Mouse (Mus musculus) limb, embryonic 10.5 days (tissue): ENCODE results near the gene Ifnk. TPM values are rescaled to one million over a fixed set of nuclear protein-coding genes. Genes with fewer than 3 reads are reported as not detected.

Source experiments
- DNase-seq: peaks from one replicate; pipeline ENCODE4 v3.0.0-alpha.2; 2017; ENCODE audit warnings: low spot score
- H3K27ac ChIP-seq: fragments of 300-500 bp; sonication (generic); 2 replicates; pipeline ENCODE4 v1.5.1; 2016; ENCODE audit warnings: mild to moderate bottlenecking
- H3K27me3 ChIP-seq: fragments of 300-500 bp; sonication (generic); 2 replicates; pipeline ENCODE4 v1.6.1; 2016; ENCODE audit warnings: low read depth, mild to moderate bottlenecking; ENCODE audit not compliant: poor library complexity, severe bottlenecking
- H3K36me3 ChIP-seq: fragments of 300-500 bp; sonication (generic); 2 replicates; pipeline ENCODE4 v1.6.1; 2016; ENCODE audit warnings: mild to moderate bottlenecking, moderate library complexity
- H3K4me1 ChIP-seq: fragments of 300-500 bp; sonication (generic); 2 replicates; pipeline ENCODE4 v1.6.1; 2016
- H3K4me3 ChIP-seq: fragments of 300-500 bp; sonication (generic); 2 replicates; pipeline ENCODE4 v1.5.1; 2016; ENCODE audit warnings: mild to moderate bottlenecking, moderate library complexity
- H3K9me3 ChIP-seq: fragments of 300-500 bp; sonication (generic); replicated peaks from 2 replicates; pipeline ENCODE4 v1.6.1; 2016; ENCODE audit warnings: mild to moderate bottlenecking
- WGBS: fragments of 180-500 bp; shearing (Covaris S2); methylation state at CpG from one replicate; pipeline ENCODE4 v1.1.7; 2016; 5-methylcytosine and 5-hydroxymethylcytosine counted together
- polyA plus RNA-seq: library from polyadenylated mRNA; unstranded; fragments of >200 nt; fragmentation: Nextera tagmentation; extraction: Ambion mirVana; gene quantifications from 2 replicates; pipeline ENCODE4 v1.2.1, GENCODE M21; 2016

Gene Ifnk
- polyA plus RNA-seq, 1 experiment from 2014 or later: 0.49 TPM

DNA sequence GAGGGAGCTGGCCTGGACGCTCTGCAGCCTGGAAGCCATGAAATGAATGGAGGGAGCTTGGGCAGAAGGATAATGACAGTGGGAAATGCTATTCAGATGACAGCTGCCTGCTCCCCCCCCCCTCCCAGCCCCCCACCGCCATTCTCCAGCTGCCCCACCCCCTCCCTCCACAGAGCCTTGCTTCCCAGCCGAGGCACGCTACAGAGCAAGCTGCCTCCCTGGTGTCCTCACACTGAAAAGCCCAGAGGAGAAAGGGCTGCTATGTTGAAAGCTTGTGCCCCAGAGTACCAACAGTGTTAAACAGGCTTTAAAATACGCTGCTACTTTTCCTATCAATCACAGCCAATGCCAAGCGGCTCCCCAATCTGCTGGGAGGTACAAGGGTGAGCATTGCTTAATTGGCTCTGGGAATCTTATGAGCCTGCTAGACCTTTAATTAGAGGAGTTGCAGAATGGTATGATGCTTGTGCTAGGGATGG lies 26.5 kb upstream of the Ifnk start:
- Histone ChIP-seq H3K9me3 (no peaks in the 10 kb centered on the region), H3K4me3 (peak overlapping the region; percentile 10; the same call in 1 of the 2 replicates), H3K4me1 (peaks cover 38% of the 10 kb centered on the region), H3K27me3 (no peaks in the 10 kb centered on the region), H3K27ac (no peak overlapping the region), H3K36me3 (no peaks in the 10 kb centered on the region)
- no peak for DNase-seq
- WGBS: 3% methylated on average over 6 of the region's 6 CpGs

DNA sequence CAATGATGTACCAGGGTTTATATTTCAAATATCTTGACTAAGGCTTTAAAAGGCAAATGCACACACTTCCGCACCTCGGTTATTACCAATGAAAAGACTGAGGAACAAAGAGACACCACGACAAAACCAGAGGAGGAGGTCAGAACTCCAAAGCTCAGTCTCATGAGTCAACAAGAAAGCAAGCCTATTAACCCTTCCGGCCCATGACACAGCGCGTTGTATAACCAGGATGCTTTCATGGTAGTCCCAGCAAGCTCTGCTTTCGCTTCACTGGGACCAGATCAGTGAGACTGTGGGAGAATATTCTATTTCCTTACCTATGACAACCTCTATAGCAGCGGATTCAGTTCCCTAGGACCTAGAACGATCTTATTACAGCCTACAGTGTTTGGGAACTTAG lies 25.1 kb upstream of the Ifnk start:
- Histone ChIP-seq H3K9me3 (no peaks in the 10 kb centered on the region), H3K36me3 (no peaks in the 10 kb centered on the region), H3K4me1 (peaks cover 25% of the 10 kb centered on the region), H3K27me3 (no peaks in the 10 kb centered on the region), H3K4me3 (no peak overlapping the region), H3K27ac (no peak overlapping the region)
- no peak for DNase-seq
- 90% methylated on average over 9 of the region's 9 CpGs for WGBS

DNA sequence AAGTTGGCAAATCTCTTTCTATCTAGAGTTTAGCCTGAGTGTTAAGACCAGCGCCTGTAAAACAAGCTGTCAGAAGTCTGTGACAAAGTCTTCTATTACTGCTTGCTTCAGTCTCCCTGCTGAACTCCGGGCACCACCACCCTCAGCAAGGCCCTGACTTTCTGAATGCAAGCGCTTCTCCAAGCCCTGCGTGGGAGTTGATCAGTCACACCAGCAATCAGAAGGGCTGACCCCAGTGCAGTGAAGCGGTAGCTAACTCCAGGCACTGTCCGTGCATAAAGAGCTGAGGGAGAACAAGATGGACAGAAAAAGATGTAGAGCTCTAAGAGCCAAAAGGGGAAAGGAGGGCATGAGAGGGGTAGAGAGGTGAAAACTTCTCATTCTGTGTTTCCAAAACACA lies 24.1 kb upstream of the Ifnk start:
- WGBS: 73% methylated on average over 6 of the region's 6 CpGs
- H3K27ac ChIP-seq: no peak overlapping the region
- H3K4me3 ChIP-seq: no peak overlapping the region
- H3K4me1 ChIP-seq: peaks cover 15% of the 10 kb centered on the region
- DNase-seq: no peak
- no peaks in the 10 kb centered on the region for H3K27me3 ChIP-seq
- H3K36me3 ChIP-seq: no peaks in the 10 kb centered on the region
- no peaks in the 10 kb centered on the region for H3K9me3 ChIP-seq

DNA sequence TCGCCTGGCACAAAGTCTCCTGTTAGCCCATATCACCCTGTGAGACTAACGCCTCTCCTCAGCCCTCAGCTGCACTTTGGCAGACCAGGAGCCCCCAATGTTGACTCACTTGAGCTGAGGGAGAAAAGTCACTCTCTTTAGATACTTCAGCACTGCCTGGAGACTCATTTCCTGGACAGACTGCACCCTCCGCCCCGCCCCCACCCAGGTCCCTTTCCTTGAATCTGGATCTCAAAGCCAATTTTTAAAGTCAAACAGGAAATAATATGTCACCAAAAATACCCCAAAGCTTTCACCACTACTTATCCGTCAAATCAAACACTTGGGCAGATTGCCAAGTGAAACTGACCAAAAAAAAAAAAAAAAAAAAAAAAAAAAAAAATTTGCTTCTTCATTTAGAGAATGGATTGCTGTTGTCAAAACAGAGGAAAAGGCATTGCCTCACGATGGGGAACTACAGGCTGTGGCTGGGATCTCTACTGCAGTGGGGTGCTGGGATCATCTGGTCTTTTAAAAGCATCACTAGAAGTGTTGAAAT lies 21.4 kb upstream of the Ifnk start:
- H3K27ac ChIP-seq: no peak overlapping the region
- H3K4me1 ChIP-seq: peaks cover 2% of the 10 kb centered on the region
- H3K27me3 ChIP-seq: no peaks in the 10 kb centered on the region
- no peak for DNase-seq
- no peak overlapping the region for H3K4me3 ChIP-seq
- no peaks in the 10 kb centered on the region for H3K9me3 ChIP-seq
- 72% methylated on average over 6 of the region's 6 CpGs for WGBS
- H3K36me3 ChIP-seq: no peaks in the 10 kb centered on the region

DNA sequence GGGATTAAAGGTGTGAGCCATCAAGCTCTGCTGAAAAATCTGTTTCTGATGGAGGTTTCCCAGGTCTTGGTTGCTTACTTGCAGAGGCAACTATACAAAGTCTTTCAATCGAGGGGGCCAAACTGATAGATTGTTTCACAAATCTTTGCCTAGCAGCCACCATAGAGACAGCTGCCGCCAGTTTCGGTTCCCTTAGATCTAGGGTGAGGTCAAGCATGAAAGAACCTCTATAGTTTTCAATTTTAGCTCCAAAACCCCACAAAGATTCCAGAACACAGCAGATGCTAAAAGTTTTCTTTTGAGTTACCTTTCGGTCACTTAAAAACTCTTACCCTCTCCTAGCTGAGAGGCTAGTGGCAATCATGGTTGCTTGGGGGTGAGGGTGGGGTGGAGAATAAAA lies 20.3 kb upstream of the Ifnk start:
- H3K4me3 ChIP-seq: no peak overlapping the region
- no peak overlapping the region for H3K27ac ChIP-seq
- no peaks in the 10 kb centered on the region for H3K9me3 ChIP-seq
- H3K27me3 ChIP-seq: no peaks in the 10 kb centered on the region
- DNase-seq: no peak
- 94% methylated on average over 4 of the region's 4 CpGs for WGBS
- no peaks in the 10 kb centered on the region for H3K36me3 ChIP-seq
- H3K4me1 ChIP-seq: peaks cover 10% of the 10 kb centered on the region

DNA sequence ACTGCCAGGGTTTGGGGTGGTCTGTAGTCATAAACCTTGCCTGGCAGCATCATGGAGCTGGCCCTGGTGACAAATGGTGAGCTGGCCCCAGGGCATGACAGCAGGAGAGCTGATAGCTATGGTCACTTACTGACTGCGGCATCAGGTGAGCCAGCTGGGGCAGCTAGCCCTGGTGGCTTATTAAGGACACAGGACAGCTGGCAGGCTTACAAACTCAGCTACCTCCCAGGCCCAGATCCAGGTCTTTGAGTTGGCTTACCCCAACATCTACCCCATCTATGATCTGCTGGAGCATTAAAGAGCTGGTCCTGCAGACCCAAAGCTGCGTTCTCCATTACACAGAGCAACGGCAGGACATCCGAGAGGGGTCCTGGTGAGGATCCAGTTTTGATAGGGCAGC lies 18.4 kb upstream of the Ifnk start:
- no peak overlapping the region for H3K4me3 ChIP-seq
- 91% methylated on average over 4 of the region's 4 CpGs for WGBS
- H3K27ac ChIP-seq: no peak overlapping the region
- no peak for DNase-seq
- no peaks in the 10 kb centered on the region for H3K36me3 ChIP-seq
- peaks cover 17% of the 10 kb centered on the region for H3K4me1 ChIP-seq
- no peaks in the 10 kb centered on the region for H3K9me3 ChIP-seq
- no peaks in the 10 kb centered on the region for H3K27me3 ChIP-seq

DNA sequence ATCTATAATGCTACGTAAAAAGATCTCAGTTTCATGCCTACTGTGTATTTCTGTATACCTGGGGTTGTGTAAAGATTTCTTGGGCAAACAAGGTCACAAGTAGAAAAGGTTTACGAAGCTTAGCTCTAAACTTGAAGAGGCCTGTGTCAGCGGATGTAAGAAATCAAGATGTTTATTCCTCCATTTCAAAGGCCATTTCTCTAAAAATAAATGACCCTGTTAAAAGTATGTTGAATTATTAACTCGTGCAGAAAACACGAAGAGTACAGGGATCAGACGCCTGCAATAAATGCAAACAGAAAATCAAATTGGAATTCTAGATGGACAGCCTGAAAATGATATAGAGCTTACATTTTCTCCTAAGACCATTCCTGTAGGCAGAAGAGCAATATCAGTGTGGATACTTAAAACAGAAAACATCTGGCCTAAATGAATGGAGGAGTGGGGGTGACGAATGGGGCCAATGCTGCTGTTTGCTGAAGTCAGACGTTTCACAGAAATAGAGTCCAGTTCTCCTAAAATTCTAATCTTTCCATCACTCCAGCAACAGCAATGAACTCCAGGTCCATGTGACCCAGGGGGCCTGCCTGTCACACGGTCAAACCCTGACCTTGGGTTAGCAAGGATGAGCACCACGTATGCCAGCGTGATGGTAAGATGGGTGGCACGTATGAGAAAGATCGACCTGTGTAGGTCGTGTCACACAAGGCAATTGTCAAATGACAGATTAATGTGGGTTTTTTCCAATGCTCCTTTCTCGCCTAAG lies 16.8 kb upstream of the Ifnk start:
- no peaks in the 10 kb centered on the region for H3K36me3 ChIP-seq

DNA sequence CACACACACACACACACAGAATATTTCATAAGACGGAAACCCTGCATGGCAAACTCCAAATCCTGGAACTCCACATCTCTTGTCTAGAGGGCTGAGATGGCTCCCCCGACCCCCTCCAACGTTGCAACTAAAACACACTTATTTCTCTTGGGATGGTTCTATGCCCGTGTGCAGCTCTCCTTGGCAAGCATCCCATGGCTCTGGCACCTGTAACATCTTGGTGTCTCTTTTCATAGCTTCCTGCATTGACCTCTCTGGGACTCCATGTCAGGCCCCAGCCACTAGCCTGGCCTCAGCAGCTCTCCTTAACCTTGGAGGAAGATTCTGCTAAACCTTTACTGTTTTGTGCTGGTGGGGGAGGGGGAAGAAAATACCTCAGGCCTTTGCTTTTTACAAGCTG lies 16.1 kb upstream of the Ifnk start:
- H3K9me3 ChIP-seq: no peaks in the 10 kb centered on the region
- no peak for DNase-seq
- H3K27me3 ChIP-seq: no peaks in the 10 kb centered on the region
- H3K4me3 ChIP-seq: no peak overlapping the region
- 82% methylated on average over 4 of the region's 4 CpGs for WGBS
- no peaks in the 10 kb centered on the region for H3K36me3 ChIP-seq
- peaks cover 17% of the 10 kb centered on the region for H3K4me1 ChIP-seq
- H3K27ac ChIP-seq: no peak overlapping the region

More for the DNA sequence above, 16.8 kb upstream of the Ifnk start:
- peaks cover 17% of the 10 kb centered on the region for H3K4me1 ChIP-seq
- H3K27ac ChIP-seq: no peak overlapping the region
- DNase-seq: no peak
- no peak overlapping the region for H3K4me3 ChIP-seq
- no peaks in the 10 kb centered on the region for H3K27me3 ChIP-seq
- no peaks in the 10 kb centered on the region for H3K9me3 ChIP-seq
- 78% methylated on average over 15 of the region's 15 CpGs for WGBS

DNA sequence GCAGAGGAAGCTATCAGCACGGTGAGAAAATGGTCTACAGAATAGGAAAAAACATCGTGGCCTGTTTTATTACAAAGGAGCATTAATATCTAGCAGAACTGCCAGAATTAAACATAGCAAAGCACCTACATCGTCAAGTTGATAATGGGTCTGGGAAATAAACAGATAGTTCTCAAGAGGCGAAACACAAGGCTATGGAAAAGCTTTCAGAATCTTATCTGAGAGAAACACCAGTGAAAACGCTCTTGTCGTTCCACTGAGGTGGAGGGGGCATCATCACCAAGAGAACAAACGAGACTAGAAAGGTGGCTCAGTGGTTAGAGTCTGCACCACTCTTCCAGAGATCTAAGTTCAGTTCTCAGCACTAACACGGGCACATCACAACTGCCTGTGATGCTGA lies 14.9 kb upstream of the Ifnk start:
- H3K27me3 ChIP-seq: no peaks in the 10 kb centered on the region
- H3K4me1 ChIP-seq: peaks cover 17% of the 10 kb centered on the region
- no peaks in the 10 kb centered on the region for H3K36me3 ChIP-seq
- DNase-seq: no peak
- 92% methylated on average over 8 of the region's 8 CpGs for WGBS
- H3K9me3 ChIP-seq: no peaks in the 10 kb centered on the region
- H3K4me3 ChIP-seq: no peak overlapping the region
- no peak overlapping the region for H3K27ac ChIP-seq

DNA sequence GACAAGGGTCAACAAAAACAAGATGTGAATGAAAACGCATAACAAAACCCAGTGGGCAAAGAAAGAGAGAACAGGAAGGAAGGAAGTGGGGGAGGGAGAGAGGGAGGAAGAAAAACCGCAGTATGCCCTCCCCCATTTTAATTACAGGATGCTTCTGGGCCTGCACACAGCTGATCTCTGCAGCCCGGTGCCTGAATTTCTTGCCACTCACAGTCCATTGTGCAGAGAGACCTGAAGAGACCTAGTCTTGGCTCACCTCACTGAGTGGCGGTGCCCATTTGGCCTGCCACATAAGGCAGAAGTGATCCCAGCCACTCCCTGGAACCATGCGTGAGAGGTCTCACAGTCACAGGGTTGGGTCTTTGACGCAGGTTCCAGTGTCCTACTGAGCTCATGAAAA lies 13.8 kb upstream of the Ifnk start:
- no peak overlapping the region for H3K4me3 ChIP-seq
- H3K4me1 ChIP-seq: peaks cover 17% of the 10 kb centered on the region
- no peaks in the 10 kb centered on the region for H3K9me3 ChIP-seq
- no peaks in the 10 kb centered on the region for H3K27me3 ChIP-seq
- WGBS: 37% methylated on average over 6 of the region's 6 CpGs
- 0 out of 2 replicates have a peak overlapping the region, but pooled peaks have one; percentile 19 for H3K27ac ChIP-seq
- H3K36me3 ChIP-seq: no peaks in the 10 kb centered on the region
- peak; percentile 27 for DNase-seq

DNA sequence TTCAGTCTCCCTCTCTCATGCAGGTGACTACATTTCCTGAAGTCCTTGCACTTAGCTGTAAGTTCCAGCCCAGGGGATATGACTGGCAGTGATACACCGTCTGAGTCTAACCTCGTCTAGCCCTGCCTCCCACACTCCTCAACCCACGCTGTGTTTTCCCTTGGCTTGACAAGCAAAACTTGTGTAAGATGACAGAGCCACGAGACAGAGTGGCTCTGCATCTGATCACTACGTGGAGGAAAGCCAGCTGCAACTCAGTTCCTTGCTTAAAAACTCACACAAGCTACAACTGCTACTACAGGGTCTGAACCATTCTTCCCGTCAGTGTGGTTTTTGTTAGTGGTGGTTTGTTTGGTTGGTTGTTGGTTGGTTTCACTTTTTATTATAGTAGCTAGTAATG lies 11.5 kb upstream of the Ifnk start:
- Histone ChIP-seq H3K27ac (no peak overlapping the region), H3K9me3 (no peaks in the 10 kb centered on the region), H3K4me3 (no peak overlapping the region), H3K4me1 (peaks cover 25% of the 10 kb centered on the region), H3K36me3 (no peaks in the 10 kb centered on the region), H3K27me3 (no peaks in the 10 kb centered on the region)
- peak; percentile 22 for DNase-seq
- whole genome bisulfite sequencing: 89% methylated on average over 6 of the region's 6 CpGs

DNA sequence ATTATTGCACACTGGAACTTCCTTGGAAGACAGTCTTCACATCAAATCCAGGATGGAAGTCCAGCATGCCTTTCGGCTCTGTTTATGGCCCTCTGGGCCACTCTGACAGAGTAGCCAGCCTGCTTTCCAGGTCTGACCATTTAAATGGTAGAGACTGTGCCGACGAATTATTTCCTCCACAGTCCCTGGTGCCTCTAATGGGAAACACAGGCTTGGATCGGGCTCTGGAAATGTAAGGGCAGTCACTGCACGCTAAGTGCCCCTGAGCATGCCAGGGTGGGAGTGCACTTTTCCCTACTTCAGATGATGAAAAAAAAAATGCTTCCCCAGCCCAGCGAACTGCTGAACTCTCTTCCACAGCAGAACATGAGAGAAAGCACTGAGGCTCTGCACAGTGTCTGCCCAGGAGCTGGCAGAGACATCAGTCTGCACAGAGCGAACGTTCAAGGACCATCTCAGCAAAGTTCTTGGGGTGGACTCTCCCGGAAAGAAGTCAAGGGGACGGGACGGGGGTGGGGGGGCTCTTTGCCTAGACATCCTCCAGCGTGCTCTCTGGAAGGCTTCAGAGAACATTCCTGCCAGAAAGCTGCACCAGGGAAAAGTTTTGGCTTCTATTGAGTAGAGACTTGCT lies 8.3 kb upstream of the Ifnk start:
- 69% methylated on average over 12 of the region's 12 CpGs for WGBS
- Histone ChIP-seq H3K4me3 (no peak overlapping the region), H3K36me3 (no peaks in the 10 kb centered on the region), H3K27me3 (no peaks in the 10 kb centered on the region), H3K27ac (no peak overlapping the region), H3K4me1 (peaks cover 8% of the 10 kb centered on the region; the same call in 1 of the 2 replicates), H3K9me3 (no peaks in the 10 kb centered on the region)
- DNase-seq: no peak

DNA sequence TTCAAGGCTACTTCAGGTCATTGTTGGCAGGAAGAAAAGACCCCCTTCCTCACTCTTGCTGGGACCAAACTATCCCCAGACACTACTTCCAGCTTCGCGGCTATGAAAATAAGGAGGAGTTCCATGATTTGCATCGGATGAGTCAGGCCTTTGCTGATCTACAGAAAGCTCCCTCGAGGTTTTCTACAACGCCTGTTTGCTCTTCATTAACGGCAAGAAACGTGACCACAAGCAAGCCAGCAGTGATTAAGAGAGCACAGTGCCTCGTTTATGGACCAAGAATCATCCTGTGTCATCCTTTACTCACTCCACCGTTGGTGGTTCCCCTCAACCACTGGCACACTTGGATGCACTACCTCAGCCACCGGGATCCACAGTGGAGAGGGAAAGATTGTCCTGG lies 6.1 kb upstream of the Ifnk start:
- H3K27me3 ChIP-seq: no peaks in the 10 kb centered on the region
- no peaks in the 10 kb centered on the region for H3K36me3 ChIP-seq
- no peaks in the 10 kb centered on the region for H3K9me3 ChIP-seq
- WGBS: 92% methylated on average over 10 of the region's 10 CpGs
- H3K27ac ChIP-seq: no peak overlapping the region
- DNase-seq: no peak
- peaks cover 8% of the 10 kb centered on the region; the same call in 1 of the 2 replicates for H3K4me1 ChIP-seq
- no peak overlapping the region for H3K4me3 ChIP-seq
